Mouse (Mus musculus) heart, embryonic 16.5 days (tissue): ENCODE measurements at regions not wholly inside any gene's neighbourhood (a gene's known extent, or its start where the extent isn't known, plus 50 kb on each side); places are given as distances from the start of the nearest gene placed in this dataset.
A peak's percentile ranks its signal among the peaks of the same experiment; 100 is the strongest.

Experiments
- ATAC-seq: fragments of 200-750 bp; cut with Nextera tagmentation; replicated peaks from 2 replicates; pipeline ENCODE4 v1.8.0; 2017; ENCODE audit warnings: moderate number of reproducible peaks; ENCODE audit not compliant: insufficient read depth, low FRiP score; ENCODE audit errors: extremely low read depth
- H3K27ac ChIP-seq: fragments of 300-500 bp; sonication (generic); 2 replicates; pipeline ENCODE4 v1.5.1; 2014; ENCODE audit warnings: mild to moderate bottlenecking, low read length, control low read depth, moderate library complexity
- H3K27me3 ChIP-seq: fragments of 300-500 bp; sonication (generic); 2 replicates; pipeline ENCODE4 v1.6.1; 2014; ENCODE audit warnings: low read length, mixed read lengths; ENCODE audit not compliant: control insufficient read depth, insufficient read depth
- H3K36me3 ChIP-seq: fragments of 300-500 bp; sonication (generic); 2 replicates; pipeline ENCODE4 v1.6.1; 2014; ENCODE audit not compliant: control insufficient read depth, insufficient read depth
- H3K4me1 ChIP-seq: fragments of 300-500 bp; sonication (generic); 2 replicates; pipeline ENCODE4 v1.6.1; 2014; ENCODE audit warnings: low read length, mixed read lengths; ENCODE audit not compliant: control insufficient read depth, insufficient read depth
- H3K4me2 ChIP-seq: fragments of 300-500 bp; sonication (generic); 2 replicates; pipeline ENCODE4 v1.6.1; 2014; ENCODE audit warnings: low read depth, mild to moderate bottlenecking, control low read depth, low read length
- H3K4me3 ChIP-seq: fragments of 300-500 bp; sonication (generic); 2 replicates; pipeline ENCODE4 v1.5.1; 2014; ENCODE audit warnings: mild to moderate bottlenecking, control low read depth, low read length
- H3K9ac ChIP-seq: fragments of 300-500 bp; sonication (generic); 2 replicates; pipeline ENCODE4 v1.6.1; 2014; ENCODE audit warnings: low read length, control low read depth
- H3K9me3 ChIP-seq: fragments of 300-500 bp; sonication (generic); replicated peaks from 2 replicates; pipeline ENCODE4 v1.6.1; 2016; ENCODE audit warnings: low read length; ENCODE audit not compliant: control insufficient read depth
- WGBS: fragments of 180-500 bp; shearing (Covaris S2); extraction: QIAGEN DNeasy Blood & Tissue Kit; methylation state at CpG from one replicate; pipeline ENCODE4 v1.1.7; 2014; 5-methylcytosine and 5-hydroxymethylcytosine counted together

DNA sequence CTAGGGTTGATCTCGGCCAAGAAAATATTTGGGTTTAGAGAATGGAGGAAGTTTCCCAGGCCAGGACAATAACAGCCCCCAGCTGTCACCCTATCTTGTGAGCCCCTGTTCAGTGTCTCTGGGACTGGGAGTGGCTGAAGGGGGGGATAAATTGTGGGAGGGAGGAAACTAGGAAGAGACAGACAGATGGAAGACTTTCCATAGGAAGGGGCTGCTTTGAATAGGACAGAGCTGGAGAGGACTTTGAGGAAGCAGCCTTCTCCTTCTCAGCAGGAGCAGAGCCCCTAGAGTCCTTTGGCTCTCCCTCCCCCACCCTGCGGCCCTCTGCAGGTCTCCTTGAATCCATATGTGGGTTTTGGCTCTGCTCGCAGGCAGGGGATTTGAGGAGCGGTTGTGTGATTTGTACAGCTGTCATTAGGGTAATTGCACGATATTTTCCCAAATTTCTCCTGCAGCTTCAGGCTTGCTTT is 91.6 kb downstream of the H2al1j start:
- Histone ChIP-seq H3K4me2 (no peak overlapping the region), H3K4me3 (no peak overlapping the region), H3K9me3 (no peaks in the 10 kb centered on the region), H3K9ac (no peak overlapping the region), H3K27me3 (peaks cover 5% of the 10 kb centered on the region), H3K4me1 (peaks cover 18% of the 10 kb centered on the region; the same call in 1 of the 2 replicates), H3K36me3 (no peaks in the 10 kb centered on the region), H3K27ac (peak overlapping the region; percentile 65)
- 54% methylated on average over 5 of the region's 5 CpGs for WGBS
- ATAC-seq = peak; percentile 58

DNA sequence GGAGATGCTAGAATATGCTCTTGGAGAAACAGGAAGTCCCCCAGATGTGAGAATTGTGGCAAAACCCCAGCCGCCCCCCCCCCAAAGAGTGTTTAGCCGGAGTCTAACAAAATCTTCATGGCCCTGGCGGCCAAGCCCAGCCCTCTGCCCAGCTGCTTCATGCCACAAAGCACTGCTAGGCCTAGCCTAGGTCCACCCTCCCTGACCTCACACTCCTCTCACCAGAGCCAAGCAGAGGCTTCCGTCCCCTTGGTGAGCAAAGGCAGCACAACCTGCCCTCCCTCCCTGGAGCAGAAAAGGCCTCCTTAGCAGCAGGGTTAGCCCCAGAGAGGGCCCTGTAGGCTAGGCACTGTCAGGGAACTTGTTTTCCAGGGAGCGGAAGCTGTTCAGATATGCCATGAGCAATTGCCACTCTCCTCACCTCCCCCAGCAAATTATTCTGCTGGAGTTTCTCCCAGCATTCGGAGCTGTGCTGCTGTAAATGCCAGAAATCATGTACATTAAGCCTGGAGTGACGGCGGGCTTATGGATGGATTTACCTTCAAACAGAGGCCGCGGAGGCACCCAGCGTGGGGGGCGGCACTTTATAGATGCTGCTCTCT is 104.9 kb downstream of the H2al1j start:
- 66% methylated on average over 12 of the region's 12 CpGs for WGBS
- Histone ChIP-seq H3K4me2 (no peak overlapping the region), H3K36me3 (no peaks in the 10 kb centered on the region), H3K4me3 (no peak overlapping the region), H3K27ac (no peak overlapping the region), H3K9ac (no peak overlapping the region), H3K27me3 (peaks cover 14% of the 10 kb centered on the region; the same call in 1 of the 2 replicates), H3K9me3 (no peaks in the 10 kb centered on the region), H3K4me1 (peaks cover 13% of the 10 kb centered on the region)
- ATAC-seq = no peak

DNA sequence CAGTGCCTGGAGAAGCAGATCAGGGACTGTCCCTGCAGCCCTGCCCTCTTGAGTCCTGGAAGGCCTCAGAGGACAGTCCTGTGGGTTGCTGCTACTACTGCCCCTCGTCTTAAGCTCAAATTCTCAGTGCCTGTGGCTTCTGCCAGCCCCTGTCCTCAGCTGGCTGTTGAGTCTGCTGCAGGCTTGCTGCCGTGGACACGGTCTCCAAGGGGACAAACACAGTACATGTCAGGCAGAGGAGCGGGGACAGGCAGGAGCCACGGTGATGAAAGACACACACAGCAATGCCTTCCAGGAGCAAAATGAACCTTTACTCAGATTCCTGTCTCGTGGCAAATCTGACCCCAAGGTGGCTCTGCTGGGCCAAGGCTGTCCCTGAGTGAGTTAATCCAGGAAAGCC is 107.7 kb downstream of the H2al1j start:
- Histone ChIP-seq H3K27me3 (peaks cover 11% of the 10 kb centered on the region; the same call in 1 of the 2 replicates), H3K9ac (no peak overlapping the region), H3K27ac (no peak overlapping the region), H3K4me3 (no peak overlapping the region), H3K4me2 (no peak overlapping the region), H3K4me1 (peaks cover 14% of the 10 kb centered on the region), H3K36me3 (no peaks in the 10 kb centered on the region), H3K9me3 (0 out of 2 replicates have a peak, but pooled peaks cover 2% of the 10 kb centered on the region)
- no peak for ATAC-seq
- WGBS = 46% methylated on average over 6 of the region's 6 CpGs

DNA sequence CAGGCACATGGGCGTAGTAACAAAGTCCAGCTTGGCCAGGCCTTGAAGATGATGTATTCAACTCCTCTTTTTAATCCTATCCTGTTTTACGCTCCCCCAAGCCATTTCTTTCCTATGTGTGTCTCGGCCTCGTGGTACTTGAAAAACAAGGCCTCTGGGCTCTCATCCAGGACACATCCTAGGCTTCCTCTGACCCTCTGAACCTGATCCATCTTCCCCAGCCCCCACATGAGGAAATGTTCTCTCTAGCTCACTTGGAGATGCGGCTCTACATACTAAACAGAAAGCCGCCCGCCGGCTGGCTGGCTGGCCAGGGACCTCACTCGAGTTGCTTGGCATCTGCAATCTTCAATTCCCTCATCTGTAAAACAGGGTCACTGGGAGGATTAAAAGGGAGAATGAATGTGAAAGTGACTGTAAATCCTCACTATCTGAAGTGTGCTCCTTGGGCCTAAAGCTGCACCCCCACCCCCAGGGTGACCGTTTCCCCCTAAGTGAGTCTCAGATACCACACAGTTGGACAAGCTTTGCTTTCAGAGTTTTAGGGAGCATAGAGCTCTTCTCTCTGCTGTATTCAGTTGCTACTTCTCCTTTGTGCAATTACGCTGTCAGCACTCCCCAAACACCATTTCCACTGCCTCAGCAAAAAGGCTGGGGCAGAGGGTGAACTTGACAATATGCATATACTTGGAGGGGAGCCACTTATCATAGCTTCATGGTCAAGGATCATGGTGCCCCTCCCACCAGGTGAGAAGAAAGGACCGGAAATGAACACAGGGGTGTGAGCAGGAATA is 109.7 kb downstream of the H2al1j start:
- H3K27me3 ChIP-seq = peaks cover 11% of the 10 kb centered on the region; the same call in 1 of the 2 replicates
- no peak overlapping the region for H3K4me3 ChIP-seq
- 0 out of 2 replicates have a peak, but pooled peaks cover 2% of the 10 kb centered on the region for H3K9me3 ChIP-seq
- peak; percentile 58 for ATAC-seq
- H3K27ac ChIP-seq = peak overlapping the region; percentile 59
- H3K4me1 ChIP-seq = peaks cover 14% of the 10 kb centered on the region
- no peak overlapping the region; the same call in 1 of the 2 replicates for H3K9ac ChIP-seq
- 29% methylated on average over 12 of the region's 12 CpGs for WGBS
- H3K36me3 ChIP-seq = no peaks in the 10 kb centered on the region
- H3K4me2 ChIP-seq = peak overlapping the region; percentile 15; the same call in 1 of the 2 replicates

DNA sequence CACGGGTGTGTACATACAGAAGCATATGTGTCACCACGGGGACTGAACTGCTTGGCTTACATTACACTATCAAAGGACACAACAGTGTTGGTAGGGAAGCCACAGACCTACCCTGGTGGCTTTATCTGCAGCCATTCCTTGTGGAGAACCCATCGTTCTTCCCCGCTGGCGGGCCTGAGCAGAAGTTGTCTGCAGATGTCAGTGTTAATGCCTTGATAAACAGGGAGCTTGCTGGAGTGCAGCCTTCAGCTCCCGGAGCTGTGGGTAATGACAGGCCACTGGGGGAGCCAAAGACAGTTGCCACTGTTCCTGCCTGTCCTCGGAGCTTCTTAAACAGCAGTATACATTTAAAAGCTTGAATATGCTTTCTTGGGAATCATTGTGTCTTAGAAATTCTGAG is 115.9 kb downstream of the H2al1j start:
- H3K27me3 ChIP-seq = no peaks in the 10 kb centered on the region; the same call in 1 of the 2 replicates

DNA sequence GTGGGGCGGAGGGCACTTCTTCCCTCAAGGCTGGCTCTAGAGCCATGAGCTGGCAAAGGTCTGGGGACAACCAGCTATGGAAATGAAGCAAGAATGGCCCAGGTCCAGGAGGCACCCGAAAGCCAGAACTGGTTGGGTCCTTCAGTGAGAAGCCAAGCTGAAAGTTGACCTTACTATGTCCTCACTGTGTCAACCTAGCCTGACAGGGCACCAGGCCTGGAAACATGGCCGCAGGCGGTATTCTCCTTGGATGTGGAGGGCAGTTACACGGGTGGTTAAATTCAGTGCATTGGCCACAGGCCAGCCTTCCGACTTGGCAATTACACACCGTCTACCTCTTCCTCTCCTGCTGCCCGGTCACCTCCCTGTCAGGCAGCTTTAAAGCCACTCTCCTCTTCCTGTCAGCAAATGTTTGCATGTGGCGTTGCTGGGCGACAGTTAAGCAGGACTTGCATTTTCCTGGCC is 116.7 kb downstream of the H2al1j start:
- ATAC-seq = peak; percentile 69
- Histone ChIP-seq H3K4me3 (no peak overlapping the region), H3K27me3 (no peaks in the 10 kb centered on the region; the same call in 1 of the 2 replicates), H3K27ac (no peak overlapping the region; the same call in 1 of the 2 replicates), H3K4me2 (no peak overlapping the region), H3K9me3 (no peaks in the 10 kb centered on the region), H3K4me1 (peaks cover 10% of the 10 kb centered on the region), H3K9ac (no peak overlapping the region), H3K36me3 (no peaks in the 10 kb centered on the region)
- WGBS = 48% methylated on average over 10 of the region's 10 CpGs

More for the DNA sequence above, 115.9 kb downstream of the H2al1j start:
- no peak overlapping the region for H3K9ac ChIP-seq
- H3K4me3 ChIP-seq = no peak overlapping the region
- ATAC-seq = no peak; the same call in 1 of the 2 replicates
- WGBS = 32% methylated on average over 7 of the region's 7 CpGs
- H3K9me3 ChIP-seq = no peaks in the 10 kb centered on the region
- peaks cover 10% of the 10 kb centered on the region for H3K4me1 ChIP-seq
- H3K27ac ChIP-seq = no peak overlapping the region
- no peak overlapping the region for H3K4me2 ChIP-seq
- H3K36me3 ChIP-seq = no peaks in the 10 kb centered on the region

DNA sequence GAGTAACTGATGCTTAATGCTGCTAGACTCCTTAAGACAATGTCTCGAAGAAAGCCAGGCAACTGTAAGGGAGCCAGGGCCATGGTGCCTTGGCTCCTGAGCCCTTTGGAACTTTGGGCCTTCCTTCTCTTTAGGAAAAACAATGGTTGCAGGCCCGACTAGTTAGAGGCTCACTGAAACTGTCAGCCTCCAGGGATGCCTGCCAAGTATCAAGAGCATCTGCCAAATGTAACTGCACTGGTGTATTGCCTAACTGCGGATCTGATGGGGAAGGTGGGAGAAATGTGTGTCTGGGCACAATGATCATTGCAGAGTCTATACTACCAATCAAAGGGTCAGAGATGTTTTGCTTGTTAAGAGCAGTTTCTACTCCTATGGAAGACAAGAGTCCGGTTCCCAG is 121.1 kb downstream of the H2al1j start:
- peaks cover 4% of the 10 kb centered on the region; the same call in 1 of the 2 replicates for H3K27me3 ChIP-seq
- no peaks in the 10 kb centered on the region for H3K36me3 ChIP-seq
- no peaks in the 10 kb centered on the region for H3K9me3 ChIP-seq
- peaks cover 10% of the 10 kb centered on the region for H3K4me1 ChIP-seq
- no peak overlapping the region for H3K9ac ChIP-seq
- no peak overlapping the region for H3K4me3 ChIP-seq
- H3K27ac ChIP-seq = no peak overlapping the region
- WGBS = 65% methylated on average over 4 of the region's 4 CpGs
- no peak overlapping the region for H3K4me2 ChIP-seq
- ATAC-seq = no peak

DNA sequence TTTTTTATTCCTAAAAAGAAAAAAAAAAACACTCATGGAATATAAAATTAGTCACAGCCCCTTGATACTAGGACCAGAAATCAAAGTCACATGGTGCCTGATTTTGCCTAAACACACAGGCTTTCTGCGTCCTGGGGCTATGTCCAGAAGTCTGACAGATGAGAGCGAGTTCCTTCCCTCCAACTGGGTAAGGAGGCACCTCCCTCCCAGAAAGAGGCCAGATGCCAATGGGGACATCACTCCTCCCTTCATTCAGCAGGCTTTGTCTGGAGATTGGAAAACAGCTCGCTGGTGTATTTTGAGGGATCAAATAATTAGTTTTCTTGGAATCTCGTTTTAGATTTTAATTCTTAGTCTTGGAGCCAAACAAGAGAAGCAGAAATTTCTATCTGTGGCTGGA is 130.9 kb downstream of the H2al1j start:
- Histone ChIP-seq H3K9me3 (no peaks in the 10 kb centered on the region), H3K4me1 (no peaks in the 10 kb centered on the region), H3K4me2 (no peak overlapping the region), H3K27me3 (no peaks in the 10 kb centered on the region), H3K36me3 (no peaks in the 10 kb centered on the region), H3K27ac (no peak overlapping the region), H3K4me3 (no peak overlapping the region), H3K9ac (no peak overlapping the region)
- ATAC-seq = no peak
- WGBS = 61% methylated on average over 4 of the region's 4 CpGs
